Comparison of ENCODE assay signal across 7 mouse cellular contexts in genomic region chr15:83170956-83171659, GRCm38 (mm10). TPM values are rescaled to one million over a fixed set of nuclear protein-coding genes. Genes with fewer than 3 reads are reported as not detected.
A peak's percentile ranks its signal among the peaks of the same experiment; 100 is the strongest.
DNase-seq lines count a peak whose midpoint lies in the region; ATAC-seq lines count a peak whose summit lies in the region.

No protein-coding gene starts in this region.

- no peaks in the 10 kb centered on the region for H3K27me3 ChIP-seq in neural tube, embryonic 11.5 days (ENCODE audit: control insufficient read depth, insufficient read depth, low read length)
- H3K27me3 ChIP-seq in embryonic facial prominence, embryonic 10.5 days (replicated peaks; ENCODE audit: low read depth, poor library complexity, severe bottlenecking): no peaks in the 10 kb centered on the region
- H3K27me3 ChIP-seq in hindbrain, embryonic 16.5 days (replicated peaks; ENCODE audit: control insufficient read depth, insufficient read depth, low read length): no peaks in the 10 kb centered on the region

- H3K36me3 ChIP-seq in neural tube, embryonic 11.5 days (ENCODE audit: control insufficient read depth, insufficient read depth, low read length): no peaks in the 10 kb centered on the region
- peaks cover 1% of the 10 kb centered on the region; the same call in 1 of the 2 replicates for H3K36me3 ChIP-seq in embryonic facial prominence, embryonic 10.5 days (replicated peaks)
- no peaks in the 10 kb centered on the region for H3K36me3 ChIP-seq in hindbrain, embryonic 16.5 days (ENCODE audit: control insufficient read depth, insufficient read depth, low read length)

- peak overlapping the region; percentile 69 for H3K4me3 ChIP-seq in neural tube, embryonic 11.5 days (ENCODE audit: low read depth, low read length)
- H3K4me3 ChIP-seq in embryonic facial prominence, embryonic 10.5 days: peak overlapping the region; percentile 93
- H3K4me3 ChIP-seq in hindbrain, embryonic 16.5 days (ENCODE audit: low read length): peak overlapping the region; percentile 99

- H3K27ac ChIP-seq in neural tube, embryonic 11.5 days (ENCODE audit: low read depth, low read length): no peak overlapping the region; the same call in 1 of the 2 replicates
- peak overlapping the region; percentile 92 for H3K27ac ChIP-seq in embryonic facial prominence, embryonic 10.5 days (replicated peaks)
- H3K27ac ChIP-seq in hindbrain, embryonic 16.5 days (ENCODE audit: low read depth, low read length): no peak overlapping the region

- peak overlapping the region; percentile 79; the same call in 1 of the 2 replicates for H3K9ac ChIP-seq in neural tube, embryonic 11.5 days (ENCODE audit: low read length)
- H3K9ac ChIP-seq in hindbrain, embryonic 16.5 days (ENCODE audit: low read depth, low read length): peak overlapping the region; percentile 96

- H3K4me2 ChIP-seq in neural tube, embryonic 11.5 days (ENCODE audit: low read depth): peak overlapping the region; percentile 86
- H3K4me2 ChIP-seq in hindbrain, embryonic 16.5 days (ENCODE audit: low read length): peak overlapping the region; percentile 93

- no peaks in the 10 kb centered on the region for H3K9me3 ChIP-seq in neural tube, embryonic 11.5 days (ENCODE audit: control insufficient read depth, low read length)
- H3K9me3 ChIP-seq in embryonic facial prominence, embryonic 10.5 days: no peaks in the 10 kb centered on the region
- H3K9me3 ChIP-seq in hindbrain, embryonic 16.5 days (ENCODE audit: control insufficient read depth, low read length): no peaks in the 10 kb centered on the region

- H3K4me1 ChIP-seq in neural tube, embryonic 11.5 days (ENCODE audit: control insufficient read depth, insufficient read depth, low read length): peaks cover 7% of the 10 kb centered on the region; the same call in 1 of the 2 replicates
- peaks cover 62% of the 10 kb centered on the region for H3K4me1 ChIP-seq in embryonic facial prominence, embryonic 10.5 days
- H3K4me1 ChIP-seq in hindbrain, embryonic 16.5 days (ENCODE audit: control insufficient read depth, insufficient read depth, low read depth, low read length): peaks cover 19% of the 10 kb centered on the region

- no peak for ATAC-seq in neural tube, embryonic 11.5 days (ENCODE audit: insufficient read depth, low FRiP score, low TSS enrichment)
- no peak for ATAC-seq in hindbrain, embryonic 16.5 days
- 0 out of 2 replicates have a peak, but pooled peaks have one; percentile 0 for ATAC-seq in megakaryocyte, adult 5-6 weeks (ENCODE audit: poor library complexity, severe bottlenecking)
- ATAC-seq in inflammation-experienced regulatory T-cells, adult 6 months: no peak

- WGBS in neural tube, embryonic 11.5 days: 59% methylated on average over 8 of the region's 8 CpGs
- WGBS in embryonic facial prominence, embryonic 10.5 days: 66% methylated on average over 8 of the region's 8 CpGs
- 47% methylated on average over 8 of the region's 8 CpGs for WGBS in hindbrain, embryonic 16.5 days

- DNase-seq in neural tube, embryonic 11.5 days (ENCODE audit: low spot score): no peak
- DNase-seq in neural tube, embryonic 10.5 days (ENCODE audit: extremely low spot score, low spot score): no peak
- no peak for DNase-seq in embryonic facial prominence, embryonic 10.5 days (ENCODE audit: low spot score)
- no peak for DNase-seq in layer of hippocampus, adult 9-10 months (ENCODE audit: low spot score)

RNA-seq across cellular contexts. Expression of gene Cyb5r3, which starts 1.3 kb away (rescaled TPM):
- 175 and 179 TPM in 2 replicates for polyA plus RNA-seq in neural tube, embryonic 11.5 days (2014; fragmentation: Nextera tagmentation; extraction: Ambion mirVana)
- polyA plus RNA-seq in embryonic facial prominence, embryonic 10.5 days (2016; fragmentation: Nextera tagmentation; extraction: Ambion mirVana): 194 and 204 TPM in 2 replicates
- polyA plus RNA-seq in hindbrain, embryonic 16.5 days (2015; fragmentation: Nextera tagmentation; extraction: Ambion mirVana): 130 and 163 TPM in 2 replicates
- 42.8 and 44.7 TPM in 2 replicates for total RNA-seq in megakaryocyte, adult 5-6 weeks (2015)
- 21.0 and 24.5 TPM in 2 replicates for total RNA-seq in megakaryocyte, adult 5-6 weeks (2017)
- polyA plus RNA-seq in inflammation-experienced regulatory T-cells, adult 6 months (2017; shearing (Covaris generic)): 10 to 100 TPM; 58.4 to 85.8 (median 76.2) TPM

RNA-seq across cellular contexts. Expression of gene Poldip3, which starts 21.9 kb away (rescaled TPM):
- polyA plus RNA-seq in neural tube, embryonic 11.5 days (2014; fragmentation: Nextera tagmentation; extraction: Ambion mirVana): 180 and 196 TPM in 2 replicates
- polyA plus RNA-seq in embryonic facial prominence, embryonic 10.5 days (2016; fragmentation: Nextera tagmentation; extraction: Ambion mirVana): 181 and 182 TPM in 2 replicates
- polyA plus RNA-seq in hindbrain, embryonic 16.5 days (2015; fragmentation: Nextera tagmentation; extraction: Ambion mirVana): 122 and 134 TPM in 2 replicates
- total RNA-seq in megakaryocyte, adult 5-6 weeks (2015): 41.5 and 45.2 TPM in 2 replicates
- 96.6 and 118 TPM in 2 replicates for total RNA-seq in megakaryocyte, adult 5-6 weeks (2017)
- 100 to 1,000 TPM; 162 to 203 (median 174) TPM for polyA plus RNA-seq in inflammation-experienced regulatory T-cells, adult 6 months (2017; shearing (Covaris generic))

RNA-seq across cellular contexts. Expression of gene Rrp7a, which starts 48.5 kb away (rescaled TPM):
- polyA plus RNA-seq in neural tube, embryonic 11.5 days (2014; fragmentation: Nextera tagmentation; extraction: Ambion mirVana): 64.0 and 78.6 TPM in 2 replicates
- polyA plus RNA-seq in embryonic facial prominence, embryonic 10.5 days (2016; fragmentation: Nextera tagmentation; extraction: Ambion mirVana): 87.2 and 90.4 TPM in 2 replicates
- polyA plus RNA-seq in hindbrain, embryonic 16.5 days (2015; fragmentation: Nextera tagmentation; extraction: Ambion mirVana): 78.2 and 93.9 TPM in 2 replicates
- total RNA-seq in megakaryocyte, adult 5-6 weeks (2015): 17.5 and 21.2 TPM in 2 replicates
- 50.8 and 57.9 TPM in 2 replicates for total RNA-seq in megakaryocyte, adult 5-6 weeks (2017)
- 10 to 100 TPM; 70.6 to 86.9 (median 82.4) TPM for polyA plus RNA-seq in inflammation-experienced regulatory T-cells, adult 6 months (2017; shearing (Covaris generic))
